Mouse (Mus musculus) NIH3T3 (cell line): ENCODE measurements around the gene Ugt2a1.
"Not testable (repeated sequence)": the region's sequence is repeated elsewhere in the genome, so short reads cannot be mapped to it uniquely, and the experiment has no call there.

ENCODE experiments used
- DNase-seq: peaks from one replicate; pipeline ENCODE4 v3.0.0-alpha.2; 2012; ENCODE audit warnings: low read depth

Gene Ugt2a1

GRCm38 (mm10) chr5:87490771-87491170 lies at the start of gene Ugt2a1:
Ugt2a1 (minus strand) TSS chr5:87490871.
- no peak for DNase-seq

GRCm38 (mm10) chr5:87538111-87538510 lies 47.4 kb upstream of the Ugt2a1 start, which contains the start of gene Sult1b1:
Sult1b1 (minus strand) TSS chr5:87538195.
- DNase-seq, result no peak

- DNase-seq, result no peak
Measured at GRCm38 (mm10) chr5:87535994-87536644, 45.4 kb upstream of the Ugt2a1 start.

GRCm38 (mm10) chr5:87532288-87532687 lies 41.6 kb upstream of the Ugt2a1 start:
- DNase-seq, result no peak

DNA sequence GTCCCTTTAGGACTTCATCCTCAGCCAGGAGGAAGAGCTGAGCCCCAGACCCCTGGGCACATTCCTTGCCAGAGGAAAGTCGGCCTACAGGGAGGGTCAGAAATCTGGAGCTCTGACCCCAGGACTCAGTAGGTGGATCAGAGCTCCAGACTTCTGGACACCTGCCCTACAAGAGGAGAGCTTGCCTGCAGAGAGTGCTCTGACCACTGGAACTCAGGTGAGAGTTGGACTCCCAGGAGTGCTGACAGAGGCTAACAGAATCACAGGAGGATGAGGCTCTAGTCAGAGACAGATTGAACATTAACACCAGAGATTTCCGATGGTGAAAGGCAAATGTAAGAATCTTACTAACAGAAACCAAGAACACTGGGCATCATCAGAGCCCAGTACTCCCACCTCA lies 32.9 kb upstream of the Ugt2a1 start:
- DNase-seq, result not testable (repeated sequence)

DNA sequence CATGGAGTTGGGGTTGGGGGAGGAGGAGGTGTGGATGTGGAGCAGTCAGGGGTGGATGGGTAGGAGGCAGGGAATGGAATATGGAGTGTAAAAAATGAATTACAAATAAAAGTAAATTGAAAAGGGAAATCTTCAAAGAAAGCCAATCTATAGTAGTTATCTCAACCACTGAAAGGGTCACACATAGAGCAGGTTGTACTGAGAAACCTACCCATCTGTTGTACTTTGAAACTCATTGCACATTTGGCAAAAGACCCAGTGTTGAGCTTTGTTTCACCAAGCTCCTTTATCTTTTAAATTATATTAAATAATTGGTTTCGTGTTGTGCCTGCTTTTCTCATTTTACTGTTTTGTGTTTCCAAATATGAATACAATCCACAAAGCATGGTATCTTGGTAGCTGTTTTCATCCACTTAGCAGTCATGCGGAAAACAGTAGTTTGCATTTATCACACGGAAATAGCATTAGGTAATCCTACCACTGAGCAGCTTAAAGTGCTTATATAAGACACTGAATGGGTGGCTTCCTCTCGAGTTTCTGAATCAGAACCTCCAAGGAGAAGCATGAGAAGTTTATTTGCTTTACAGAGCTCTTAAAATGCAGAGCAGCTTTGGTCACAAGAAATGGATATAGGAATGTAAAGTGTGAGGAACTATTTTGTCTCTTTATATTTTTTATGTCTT lies 15.2 kb upstream of the Ugt2a1 start:
- DNase-seq, result no peak

DNA sequence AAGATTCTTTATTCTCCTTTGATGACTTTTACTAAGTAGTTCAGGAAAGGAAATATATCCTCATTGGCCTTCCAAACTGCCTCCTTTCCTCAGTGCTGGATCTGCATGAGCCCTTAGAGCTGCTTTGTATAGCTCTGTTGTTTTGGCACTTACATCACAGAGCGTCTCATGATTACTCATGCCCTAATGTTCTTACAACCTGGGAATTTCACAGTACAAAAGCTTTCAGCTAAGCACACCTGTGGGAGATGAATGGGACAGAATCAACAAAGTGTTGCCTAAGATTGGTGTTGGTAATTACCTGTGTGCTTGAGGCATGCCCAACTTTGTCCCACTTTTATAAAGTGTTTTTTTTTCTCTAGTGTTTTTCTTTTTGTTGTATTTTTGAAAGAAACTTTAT lies 12.0 kb upstream of the Ugt2a1 start:
- DNase-seq, result no peak

- no peak for DNase-seq
Measured at GRCm38 (mm10) chr5:87499341-87499740, 8.7 kb upstream of the Ugt2a1 start.

DNA sequence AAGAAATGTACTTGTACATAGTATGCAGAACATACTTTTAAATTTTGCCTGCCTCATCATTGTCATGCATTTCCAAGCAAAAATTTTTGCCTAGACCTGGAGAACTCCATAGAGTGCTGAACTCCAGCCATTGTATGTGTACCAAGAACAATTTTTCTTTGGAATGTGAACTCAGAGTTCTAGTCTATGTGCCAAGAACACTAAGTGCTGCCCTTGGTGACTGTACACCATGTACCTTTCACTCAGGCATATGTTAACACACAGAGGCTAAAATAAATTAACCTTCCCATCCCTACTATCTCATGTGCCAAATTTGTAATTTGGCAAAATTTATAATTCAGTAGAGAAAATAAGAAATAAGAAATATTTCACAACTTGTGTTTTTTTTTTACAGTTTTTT lies 8.3 kb upstream of the Ugt2a1 start:
- DNase-seq, result no peak

DNA sequence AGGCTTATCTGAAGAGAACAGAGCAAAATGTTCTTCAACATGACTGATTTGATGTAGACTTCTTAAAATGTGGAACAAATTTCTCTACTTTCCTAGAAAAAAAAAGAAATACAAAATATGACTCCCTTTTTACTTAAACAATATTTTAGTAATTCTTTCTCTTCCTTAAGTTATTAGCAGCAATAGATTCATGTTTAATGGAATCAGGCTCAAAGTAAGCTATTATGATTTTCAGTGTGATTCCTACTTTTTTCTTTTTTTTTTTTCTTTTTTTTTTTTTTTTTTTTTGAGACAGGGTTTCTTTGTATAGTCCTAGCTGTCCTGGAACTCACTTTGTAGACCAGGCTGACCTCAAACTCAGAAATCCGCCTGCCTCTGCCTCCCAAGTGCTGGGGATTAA lies 4.0 kb downstream of the Ugt2a1 start, which contains the start of gene Gm43638:
Gm43638 (minus strand) TSS at position 101 of the 400 bp plus-strand sequence.
- DNase-seq, result not testable (repeated sequence)

DNA sequence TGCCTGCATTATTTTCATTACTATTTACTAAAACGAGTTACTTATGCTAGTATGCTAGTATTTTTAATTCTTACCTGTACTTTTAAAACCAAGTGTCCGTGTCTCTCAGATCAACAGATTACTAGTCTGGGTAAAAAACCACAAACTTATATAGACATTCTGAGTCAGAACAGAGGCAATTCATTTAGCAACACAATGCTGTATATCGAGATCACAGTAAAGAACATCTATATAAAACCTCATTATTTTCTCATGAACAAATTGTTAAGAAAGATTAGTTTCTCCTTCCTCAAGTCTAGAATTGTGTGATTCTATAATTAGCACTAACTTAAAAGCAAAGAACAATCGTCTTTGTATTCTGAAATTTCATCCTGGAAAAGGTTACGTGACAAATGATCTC lies 8.5 kb downstream of the Ugt2a1 start, which contains the start of gene Ugt2a2:
Ugt2a2 (minus strand) TSS at position 101 of the 400 bp plus-strand sequence.
- no peak for DNase-seq

- DNase-seq, result no peak
Measured at GRCm38 (mm10) chr5:87458810-87459209, 31.9 kb downstream of the Ugt2a1 start.

DNA sequence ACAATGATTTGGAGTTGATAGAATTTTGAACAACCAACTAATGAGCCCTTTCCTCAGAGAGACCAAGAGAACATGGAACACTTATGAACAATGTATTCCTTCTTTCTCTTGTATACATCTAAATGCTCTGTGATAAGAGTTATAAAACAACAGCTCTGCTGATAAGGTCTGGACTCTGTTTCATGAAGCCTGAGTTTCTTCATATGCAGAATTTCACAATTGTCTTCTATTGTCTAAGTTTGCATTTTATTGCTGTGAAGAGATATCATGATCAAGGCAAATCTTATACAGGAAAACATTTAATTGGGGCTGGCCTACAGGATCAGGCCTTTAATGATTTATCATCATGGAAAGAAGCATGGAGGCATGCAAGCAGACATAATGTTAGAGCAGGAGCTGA lies 33.0 kb downstream of the Ugt2a1 start:
- no peak for DNase-seq

DNA sequence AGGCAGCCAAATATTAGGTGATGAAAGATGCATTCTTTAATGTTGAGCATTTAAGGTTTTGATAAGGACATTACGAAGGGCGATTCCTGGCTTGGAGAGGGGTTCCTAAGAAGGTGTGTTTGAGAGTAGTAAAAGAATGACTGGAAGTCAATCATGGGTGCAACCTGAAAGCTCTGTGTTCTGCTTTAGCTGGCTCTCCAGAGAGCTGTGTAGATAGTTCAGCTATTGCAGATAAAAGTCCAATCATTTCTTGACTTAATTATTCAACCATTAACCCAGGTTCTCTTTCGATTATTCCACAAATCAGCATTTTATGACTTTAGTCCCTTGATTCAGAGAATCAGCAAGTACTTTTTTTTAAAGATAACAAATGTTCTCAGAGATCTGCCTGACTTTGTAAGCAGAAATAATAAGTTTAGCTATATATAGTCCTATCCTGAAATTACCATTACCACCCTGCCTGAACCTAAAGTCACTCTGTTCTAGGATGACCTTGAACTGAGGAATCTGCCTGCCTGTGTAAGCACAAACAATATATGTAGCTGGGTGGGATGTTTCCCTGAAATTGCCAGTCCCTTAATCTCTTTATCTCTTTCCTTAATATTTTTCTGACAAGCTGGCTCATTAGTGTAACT lies 34.3 kb downstream of the Ugt2a1 start:
- no peak for DNase-seq

DNA sequence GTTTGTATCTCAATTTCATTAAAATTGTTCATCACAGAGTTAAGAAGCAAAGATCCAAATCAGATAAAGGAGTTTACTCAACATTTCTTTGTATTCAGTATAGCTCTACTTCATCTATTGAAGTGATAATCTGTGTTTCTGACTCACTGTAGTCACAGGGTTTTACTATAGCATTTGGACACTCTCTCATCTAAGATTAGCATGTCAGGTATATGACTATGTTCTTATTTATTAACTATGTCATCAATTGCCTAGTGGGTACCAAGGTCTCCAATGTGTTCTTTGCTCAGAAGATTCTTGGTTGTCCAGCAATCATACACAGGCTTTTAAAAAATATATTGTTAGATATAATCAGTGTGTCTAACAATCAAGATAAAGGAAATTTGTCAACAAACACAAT lies 35.2 kb downstream of the Ugt2a1 start:
- no peak for DNase-seq

- DNase-seq, result peak; percentile 6
Measured at GRCm38 (mm10) chr5:87452514-87452913, 38.2 kb downstream of the Ugt2a1 start.

- peak; percentile 1 for DNase-seq
Measured at GRCm38 (mm10) chr5:87436264-87436663, 54.4 kb downstream of the Ugt2a1 start.

DNA sequence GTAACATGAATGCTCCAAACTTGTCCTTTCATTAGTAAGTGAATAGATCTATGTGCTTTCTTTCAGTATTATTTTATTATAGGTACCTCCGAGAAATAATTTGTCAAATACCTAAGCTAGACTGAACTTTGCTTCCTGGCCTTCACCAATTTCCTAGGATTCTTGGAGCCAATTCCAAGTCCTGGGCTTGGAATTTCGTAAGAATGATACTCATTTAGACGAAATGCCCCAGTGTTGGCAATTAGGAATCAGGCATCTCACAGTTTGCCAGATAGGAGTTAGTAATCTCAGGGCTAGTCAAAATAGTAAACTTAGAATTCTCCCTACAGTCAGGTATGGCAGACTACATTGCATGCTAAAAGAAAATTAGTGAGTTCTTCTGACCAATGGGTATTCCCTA lies 65.0 kb downstream of the Ugt2a1 start:
- no peak for DNase-seq

GRCm38 (mm10) chr5:87424041-87424440 lies 66.6 kb downstream of the Ugt2a1 start, which contains the start of gene Ugt2b38:
Ugt2b38 (minus strand) TSS chr5:87424203.
- not testable (repeated sequence) for DNase-seq
